Mouse (Mus musculus) ES-Bruce4 (cell line): ENCODE results near the gene Oxsr1. TPM values are rescaled to one million over a fixed set of nuclear protein-coding genes. Genes with fewer than 3 reads are reported as not detected.
A peak's percentile ranks its signal among the peaks of the same experiment; 100 is the strongest.

ENCODE experiments used
- H3K27ac ChIP-seq: 2 replicates; pipeline ENCODE4 v1.5.1; 2012; ENCODE audit warnings: low read length, inconsistent platforms; ENCODE audit not compliant: insufficient read depth
- H3K27me3 ChIP-seq: 2 replicates; pipeline ENCODE4 v1.6.1; 2012; ENCODE audit warnings: mild to moderate bottlenecking, low read length, inconsistent platforms; ENCODE audit not compliant: control insufficient read depth, poor library complexity, insufficient read depth, severe bottlenecking
- H3K36me3 ChIP-seq: 2 replicates; pipeline ENCODE4 v1.6.1; 2012; ENCODE audit warnings: inconsistent platforms, mild to moderate bottlenecking, low read length, moderate library complexity; ENCODE audit not compliant: control insufficient read depth, poor library complexity, insufficient read depth, severe bottlenecking
- H3K4me1 ChIP-seq: one replicate; pipeline ENCODE4 v1.8.1; 2011; ENCODE audit warnings: low read length; ENCODE audit not compliant: control insufficient read depth, insufficient read depth
- H3K4me3 ChIP-seq: 2 replicates; pipeline ENCODE4 v1.5.1; 2011; ENCODE audit warnings: low read depth, mild to moderate bottlenecking, low read length
- H3K9ac ChIP-seq: 2 replicates; pipeline ENCODE4 v1.6.1; 2012; ENCODE audit warnings: low read depth, mild to moderate bottlenecking, inconsistent platforms; ENCODE audit not compliant: poor library complexity, severe bottlenecking
- H3K9me3 ChIP-seq: replicated peaks from 2 replicates; pipeline ENCODE4 v1.6.1; 2012; ENCODE audit warnings: mild to moderate bottlenecking, low read length, inconsistent platforms; ENCODE audit not compliant: control insufficient read depth, poor library complexity, insufficient read depth, severe bottlenecking
- CTCF ChIP-seq: IDR thresholded peaks from one replicate; pipeline ENCODE4 v1.8.1; 2011; ENCODE audit warnings: low read depth, low read length
- EP300 ChIP-seq: IDR thresholded peaks from 2 replicates; pipeline ENCODE4 v1.6.1; 2011; ENCODE audit warnings: low read depth, low read length; ENCODE audit not compliant: insufficient read depth
- POLR2A ChIP-seq: IDR thresholded peaks from one replicate; pipeline ENCODE4 v1.8.1; 2011; ENCODE audit warnings: low read length; ENCODE audit not compliant: insufficient read depth
- polyA plus RNA-seq: library from polyadenylated mRNA; stranded (reverse); fragments of >200 nt; gene quantifications from 2 replicates; pipeline ENCODE4 v1.2.4, GENCODE M21; 2011; ENCODE audit warnings: low read depth; ENCODE audit not compliant: missing spikeins, insufficient read depth, insufficient read length

Gene Oxsr1
- polyA plus RNA-seq, 1 experiment, result 86.3 TPM

DNA sequence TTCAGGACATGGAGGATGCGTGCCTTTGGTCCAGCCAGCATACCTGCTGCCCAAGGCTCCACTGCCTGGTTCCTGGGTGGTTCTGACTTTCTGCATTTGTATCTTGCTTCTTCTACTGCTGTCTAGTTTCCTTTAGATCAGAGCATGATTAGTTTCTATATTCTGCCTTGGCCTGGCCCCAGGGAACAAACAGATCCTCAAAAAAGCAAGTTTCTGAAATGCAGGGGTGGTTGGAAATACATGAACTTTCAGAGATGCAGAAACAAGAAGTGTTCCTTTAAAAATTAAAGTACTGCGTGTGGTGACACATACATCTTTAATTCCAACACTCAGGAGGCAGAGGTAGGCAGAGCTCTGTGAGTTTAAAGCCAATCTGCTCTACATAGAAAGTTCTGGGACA is 12.6 kb upstream of the Oxsr1 start:
- H3K9me3 ChIP-seq, result no peaks in the 10 kb centered on the region
- H3K27ac ChIP-seq, result no peak overlapping the region
- no peaks in the 10 kb centered on the region for H3K4me1 ChIP-seq
- no peak overlapping the region for H3K9ac ChIP-seq
- no peaks in the 10 kb centered on the region for H3K36me3 ChIP-seq
- H3K4me3 ChIP-seq, result no peak overlapping the region
- TF ChIP-seq POLR2A (no peak), CTCF (no peak), EP300 (no peak)
- H3K27me3 ChIP-seq, result no peaks in the 10 kb centered on the region

DNA sequence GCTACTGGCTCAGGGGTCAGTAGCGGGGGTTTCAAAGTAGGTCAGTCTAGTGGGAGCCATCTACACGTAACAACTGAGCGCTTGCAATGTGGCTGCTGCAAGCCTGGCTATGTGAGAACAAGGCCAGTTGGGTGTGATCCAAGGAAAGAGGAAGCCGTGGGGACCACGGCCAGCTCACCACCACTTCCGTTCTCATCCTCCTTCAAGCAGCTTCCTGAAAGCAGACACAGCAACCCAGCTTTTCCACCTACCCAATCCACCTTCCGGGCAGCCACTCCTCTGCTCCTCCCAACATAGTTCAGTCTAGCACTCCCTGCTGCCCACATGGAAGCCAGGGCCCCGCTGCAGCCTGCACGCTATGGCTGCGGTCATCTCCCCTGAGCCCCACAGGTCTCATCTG is 12.1 kb upstream of the Oxsr1 start:
- TF ChIP-seq POLR2A, result no peak
- TF ChIP-seq CTCF, result no peak
- Histone ChIP-seq H3K36me3 (no peaks in the 10 kb centered on the region), H3K27me3 (no peaks in the 10 kb centered on the region), H3K27ac (no peak overlapping the region), H3K9me3 (no peaks in the 10 kb centered on the region), H3K4me1 (no peaks in the 10 kb centered on the region), H3K9ac (no peak overlapping the region), H3K4me3 (no peak overlapping the region)

DNA sequence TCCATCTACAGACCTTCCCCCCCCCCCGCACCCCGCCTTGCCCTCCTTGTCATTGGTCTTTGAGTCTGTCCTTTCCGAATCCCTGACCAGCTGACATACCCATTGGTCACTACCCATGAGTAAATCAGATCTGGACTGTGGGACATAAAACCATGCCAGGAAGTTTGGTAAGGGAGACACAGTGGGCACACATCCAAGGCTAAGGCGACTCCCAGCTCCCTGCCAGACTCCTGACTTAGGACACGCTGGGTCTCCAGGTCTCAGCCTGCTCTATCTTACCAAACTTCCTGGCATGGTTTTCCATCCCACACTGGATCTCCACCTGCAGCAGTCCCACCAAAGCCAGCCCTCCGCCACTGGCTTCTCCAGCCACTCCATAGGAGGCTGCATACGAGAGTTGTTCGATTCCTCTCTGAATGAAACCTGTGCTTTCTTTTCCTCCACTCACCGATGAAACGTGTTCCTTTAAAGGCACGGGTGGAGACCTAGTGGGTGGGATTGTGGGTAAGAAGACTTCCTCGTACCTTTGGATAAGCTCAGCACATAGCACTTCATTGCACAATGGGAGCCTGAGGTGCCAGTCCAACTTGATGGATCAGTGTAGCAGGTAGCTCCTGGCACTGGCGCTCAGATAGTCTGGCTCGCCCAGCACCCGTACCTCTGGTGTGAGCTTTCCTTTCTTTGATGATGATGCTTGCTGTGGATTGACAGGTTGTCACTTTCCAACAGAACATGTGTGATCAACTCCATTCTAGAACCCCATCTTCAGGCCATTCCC is 8.1 kb upstream of the Oxsr1 start:
- TF ChIP-seq EP300 (no peak), POLR2A (no peak), CTCF (no peak)
- Histone ChIP-seq H3K4me1 (no peaks in the 10 kb centered on the region), H3K9ac (no peak overlapping the region), H3K9me3 (no peaks in the 10 kb centered on the region), H3K27ac (no peak overlapping the region), H3K27me3 (no peaks in the 10 kb centered on the region), H3K4me3 (no peak overlapping the region), H3K36me3 (no peaks in the 10 kb centered on the region)

DNA sequence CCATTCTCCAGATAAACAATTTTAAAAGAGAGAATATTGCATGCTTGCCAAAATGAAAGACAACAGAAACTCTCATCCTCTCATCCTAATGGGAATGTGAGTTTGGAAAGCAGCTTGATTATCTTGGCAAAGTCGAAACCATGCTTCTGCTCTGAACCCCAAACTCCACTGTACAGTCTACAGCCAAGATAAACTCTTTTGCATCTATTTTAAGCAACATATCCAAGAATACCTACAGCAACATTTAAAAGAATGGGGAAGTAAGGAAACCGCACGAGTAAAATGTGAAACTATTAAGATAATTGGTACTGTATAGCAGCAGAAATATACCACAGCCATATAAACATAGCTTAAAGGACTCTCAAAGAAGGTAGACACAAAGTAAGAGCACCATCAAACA is 6.3 kb upstream of the Oxsr1 start:
- H3K4me3 ChIP-seq, result no peak overlapping the region
- H3K4me1 ChIP-seq, result no peaks in the 10 kb centered on the region
- H3K27me3 ChIP-seq, result no peaks in the 10 kb centered on the region
- H3K36me3 ChIP-seq, result no peaks in the 10 kb centered on the region
- no peak overlapping the region for H3K27ac ChIP-seq
- H3K9me3 ChIP-seq, result no peaks in the 10 kb centered on the region
- no peak overlapping the region for H3K9ac ChIP-seq
- TF ChIP-seq EP300, result no peak
- TF ChIP-seq CTCF, result no peak
- TF ChIP-seq POLR2A, result no peak

DNA sequence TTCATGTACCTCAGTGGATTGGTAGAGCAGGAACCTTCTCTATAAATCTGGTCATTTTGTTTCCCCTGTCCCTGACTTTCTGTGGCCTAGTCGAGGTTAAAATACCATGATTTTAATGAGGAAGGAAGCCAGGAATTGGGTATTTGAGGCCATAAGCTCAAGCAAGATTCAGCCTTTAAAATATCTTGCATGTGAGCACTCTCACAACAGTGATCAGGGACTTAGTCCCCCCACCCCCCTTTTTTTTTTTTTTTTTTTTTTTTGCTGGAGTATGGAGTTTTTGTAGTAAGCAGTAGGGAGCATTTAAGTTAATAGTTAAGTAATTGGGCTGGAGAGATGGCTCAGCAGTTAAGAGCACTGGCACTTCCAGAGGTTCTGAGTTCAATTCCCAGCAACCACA is 1.9 kb upstream of the Oxsr1 start:
- H3K27me3 ChIP-seq, result no peaks in the 10 kb centered on the region
- H3K4me3 ChIP-seq, result no peak overlapping the region
- TF ChIP-seq POLR2A, result no peak
- TF ChIP-seq CTCF, result no peak
- TF ChIP-seq EP300, result no peak
- H3K9ac ChIP-seq, result peak overlapping the region; percentile 90; the same call in 1 of the 2 replicates
- no peaks in the 10 kb centered on the region for H3K36me3 ChIP-seq
- H3K9me3 ChIP-seq, result no peaks in the 10 kb centered on the region
- H3K4me1 ChIP-seq, result no peaks in the 10 kb centered on the region
- peak overlapping the region; percentile 89 for H3K27ac ChIP-seq

DNA sequence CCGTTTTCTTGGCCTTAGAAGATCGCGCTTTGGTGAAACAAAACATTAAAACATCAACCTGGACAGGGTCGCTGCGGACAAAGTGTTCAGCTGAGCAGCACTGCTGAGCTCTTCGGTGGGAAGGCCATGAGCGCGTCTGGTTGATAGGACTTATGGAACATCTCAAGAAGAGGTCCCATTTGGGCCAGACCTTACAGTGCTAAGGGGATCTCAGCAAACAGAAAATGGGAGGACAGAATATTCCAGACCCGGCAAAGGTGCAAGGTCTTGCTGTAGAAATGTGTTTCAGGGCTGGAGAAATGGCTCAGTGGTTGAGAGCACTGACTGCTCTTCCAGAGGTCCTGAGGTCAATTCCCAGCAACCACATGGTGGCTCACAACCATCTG is 1.0 kb upstream of the Oxsr1 start:
- Histone ChIP-seq H3K4me1 (no peaks in the 10 kb centered on the region), H3K36me3 (no peaks in the 10 kb centered on the region), H3K9ac (peak overlapping the region; percentile 90), H3K27me3 (no peaks in the 10 kb centered on the region), H3K4me3 (peak overlapping the region; percentile 98), H3K27ac (peak overlapping the region; percentile 99), H3K9me3 (no peaks in the 10 kb centered on the region)
- TF ChIP-seq EP300 (no peak), POLR2A (no peak), CTCF (no peak)
